Mouse (Mus musculus) naive thymus-derived CD4-positive, alpha-beta T cell, adult 2 months (primary cell): ENCODE measurements around the gene Cyp2d10.

Source experiments
- DNase-seq: peaks from one replicate; pipeline ENCODE4 v3.0.0-alpha.2; 2011; ENCODE audit warnings: low read depth

Cyp2d10 gene

GRCm38 (mm10) chr15:82358431-82359260 is 48.3 kb downstream of the Cyp2d10 start:
- peak; percentile 12 for DNase-seq

GRCm38 (mm10) chr15:82354126-82354945 is 52.7 kb downstream of the Cyp2d10 start, which contains the start of gene Ndufa6:
Ndufa6 (minus strand) TSS chr15:82354322.
- peak; percentile 100 for DNase-seq

GRCm38 (mm10) chr15:82353745-82354113 is 53.3 kb downstream of the Cyp2d10 start:
- DNase-seq = no peak

- DNase-seq = no peak
Observed at GRCm38 (mm10) chr15:82353078-82353744, 53.8 kb downstream of the Cyp2d10 start.
